Mouse (Mus musculus): ENCODE data around the gene Scarf1.

- 0 out of 2 replicates have a peak, but pooled peaks have one; percentile 15 for TF ChIP-seq POLR2A (IDR thresholded peaks at IDR 0.05; ENCODE audit: low read depth, low read length)
- TF ChIP-seq CTCF (IDR thresholded peaks at IDR 0.05; ENCODE audit: borderline replicate concordance, insufficient read depth, low read length) = no peak
These were observed 17.6 kb downstream of the Scarf1 start for GRCm38 (mm10) chr11:75530845-75531373.

All from embryonic fibroblast, embryonic 13.5 days (primary cell).